Mouse (Mus musculus) T-helper 17 cell (primary cell): ENCODE data around the gene Capns2.

Experiments used
- in situ Hi-C, 2 experiments: fragments of 300-600 bp; cut with MboI, MseI; formaldehyde crosslinking; loops; 1 replicate in 1 of 2; 2 replicates in 1 of 2; pipeline ENCODE4 v1.15.1; 2025; ENCODE audit warnings: high pct_unique_total_duplicates in 2 of 2

Gene Capns2

GRCm38 (mm10) chr8:92903488-92904135 lies 2.4 kb downstream of the Capns2 start:
- in situ Hi-C loops: no loop called here

- in situ Hi-C loops: no loop called here
Measured at GRCm38 (mm10) chr8:92906553-92906952, 5.3 kb downstream of the Capns2 start.

GRCm38 (mm10) chr8:92908448-92908847 lies 7.2 kb downstream of the Capns2 start:
- in situ Hi-C loops: no loop called here

- in situ Hi-C loops: no loop called here
Measured at GRCm38 (mm10) chr8:92911477-92911876, 10.3 kb downstream of the Capns2 start.

GRCm38 (mm10) chr8:92913396-92913795 lies 12.2 kb downstream of the Capns2 start:
- in situ Hi-C loops: no loop called here

GRCm38 (mm10) chr8:92916082-92916481 lies 14.9 kb downstream of the Capns2 start:
- in situ Hi-C loops: no loop called here

- in situ Hi-C loops: loop anchor here in 1 of 2 experiments (10.0 kb wide), 1 partner anchor 607 kb away; no protein-coding TSS in a partner anchor
Measured at GRCm38 (mm10) chr8:92921768-92922167, 20.6 kb downstream of the Capns2 start.

- in situ Hi-C loops: loop anchor here in 1 of 2 experiments (10.0 kb wide), 1 partner anchor 614 kb away; no protein-coding TSS in a partner anchor
Measured at GRCm38 (mm10) chr8:92928986-92929385, 27.8 kb downstream of the Capns2 start.

GRCm38 (mm10) chr8:92938056-92938455 lies 36.8 kb downstream of the Capns2 start:
- in situ Hi-C loops: no loop called here

- in situ Hi-C loops: no loop called here
Measured at GRCm38 (mm10) chr8:92949071-92949470, 47.9 kb downstream of the Capns2 start.

GRCm38 (mm10) chr8:92950639-92951371 lies 49.6 kb downstream of the Capns2 start:
- in situ Hi-C loops: no loop called here
